Mouse (Mus musculus) left cerebral cortex, postnatal 25 days (tissue): ENCODE data around the gene Bzw1. TPM values are rescaled to one million over a fixed set of nuclear protein-coding genes. Genes with fewer than 3 reads are reported as not detected.
"Not testable (repeated sequence)": the region's sequence is repeated elsewhere in the genome, so short reads cannot be mapped to it uniquely, and the experiment has no call there.

Experiments used
- DNase-seq, 2 experiments: peaks; one replicate each; pipeline ENCODE4 v3.0.0; 2022; ENCODE audit warnings: low spot score in 2 of 2, mixed read lengths in 1 of 2
- intact Hi-C: fragments of 180-260 bp; cut with DNase I; formaldehyde crosslinking; loops from one replicate; pipeline ENCODE4 v1.15.1; 2025
- total RNA-seq, 2 experiments: library from RNA; stranded (reverse); gene quantifications; 2 replicates each; pipeline ENCODE4 v1.2.3; 2021

Bzw1 gene
- 100 to 1,000 TPM; 164 to 173 TPM for total RNA-seq

DNA sequence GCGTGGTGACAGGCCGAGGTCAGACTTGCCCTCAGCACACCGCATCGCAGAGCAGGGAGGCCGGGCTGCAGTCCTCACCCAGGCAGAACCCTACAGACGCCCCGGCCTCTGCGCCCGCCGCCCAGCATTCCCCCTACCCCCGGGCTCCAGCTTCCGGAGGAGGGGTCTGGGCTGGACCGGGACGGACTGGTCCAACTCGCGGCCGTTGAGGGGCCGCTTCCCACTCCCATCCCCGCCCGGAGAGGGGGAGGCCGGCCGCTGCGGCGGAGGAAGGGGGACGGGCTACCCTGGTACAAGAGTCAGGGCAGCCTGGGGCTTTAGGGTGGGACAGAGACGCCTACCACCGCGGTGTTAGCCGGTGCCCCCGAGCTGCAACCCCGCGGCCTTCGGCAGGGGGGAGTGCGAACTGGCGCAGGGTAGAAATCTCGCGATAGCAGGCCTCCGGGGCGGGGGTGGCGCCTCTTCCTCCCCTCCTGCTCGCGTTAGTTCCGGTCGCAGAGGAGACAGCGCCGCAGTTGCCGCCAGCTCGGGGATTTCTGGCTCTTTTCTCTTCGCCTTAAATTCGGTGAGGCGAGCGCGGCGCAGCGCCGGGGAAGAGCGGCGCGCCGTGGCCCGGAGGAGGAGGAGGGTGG, at the start of gene Bzw1:
Bzw1 (plus strand) TSS at position 247 of the 632 bp plus-strand sequence.
- intact Hi-C loops = loop anchor here (2.0 to 10.0 kb wide), 2 partner anchors 52 to 968 kb away; partner anchors contain the start of genes Nif3l1 and Ppil3

GRCm38 (mm10) chr1:58343861-58344260, 48.8 kb upstream of the Bzw1 start:
- intact Hi-C loops = no loop called here
- DNase-seq = no peak

More for the DNA sequence above, at the start of gene Bzw1:
- peak; percentile 90 to 93 for DNase-seq

DNA sequence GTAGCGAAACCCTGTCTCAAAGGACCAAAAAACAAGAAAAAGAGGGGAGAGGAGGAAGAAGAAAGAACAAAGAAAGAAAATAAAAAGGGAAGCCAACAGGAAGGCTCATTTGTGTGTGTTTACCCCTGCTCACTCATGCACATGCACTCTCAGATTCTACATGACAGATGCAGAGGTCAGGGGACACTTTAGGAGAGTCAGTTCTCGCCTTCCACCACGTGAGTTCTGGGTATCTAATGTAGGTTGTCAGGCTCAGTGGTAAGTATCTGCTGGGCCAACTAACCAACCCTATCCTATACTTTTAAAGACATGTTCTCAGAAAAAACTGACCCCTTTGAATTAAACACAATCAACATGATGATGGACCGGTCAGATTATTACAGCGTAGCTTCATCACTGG, 48.1 kb upstream of the Bzw1 start:
- DNase-seq = no peak
- intact Hi-C loops = no loop called here

- DNase-seq = no peak
- intact Hi-C loops = no loop called here
Observed at GRCm38 (mm10) chr1:58346159-58346558, 46.5 kb upstream of the Bzw1 start.

GRCm38 (mm10) chr1:58348712-58349111, 44.0 kb upstream of the Bzw1 start:
- no peak for DNase-seq
- intact Hi-C loops = no loop called here

GRCm38 (mm10) chr1:58353238-58353893, 39.3 kb upstream of the Bzw1 start:
- intact Hi-C loops = no loop called here
- no peak for DNase-seq

DNA sequence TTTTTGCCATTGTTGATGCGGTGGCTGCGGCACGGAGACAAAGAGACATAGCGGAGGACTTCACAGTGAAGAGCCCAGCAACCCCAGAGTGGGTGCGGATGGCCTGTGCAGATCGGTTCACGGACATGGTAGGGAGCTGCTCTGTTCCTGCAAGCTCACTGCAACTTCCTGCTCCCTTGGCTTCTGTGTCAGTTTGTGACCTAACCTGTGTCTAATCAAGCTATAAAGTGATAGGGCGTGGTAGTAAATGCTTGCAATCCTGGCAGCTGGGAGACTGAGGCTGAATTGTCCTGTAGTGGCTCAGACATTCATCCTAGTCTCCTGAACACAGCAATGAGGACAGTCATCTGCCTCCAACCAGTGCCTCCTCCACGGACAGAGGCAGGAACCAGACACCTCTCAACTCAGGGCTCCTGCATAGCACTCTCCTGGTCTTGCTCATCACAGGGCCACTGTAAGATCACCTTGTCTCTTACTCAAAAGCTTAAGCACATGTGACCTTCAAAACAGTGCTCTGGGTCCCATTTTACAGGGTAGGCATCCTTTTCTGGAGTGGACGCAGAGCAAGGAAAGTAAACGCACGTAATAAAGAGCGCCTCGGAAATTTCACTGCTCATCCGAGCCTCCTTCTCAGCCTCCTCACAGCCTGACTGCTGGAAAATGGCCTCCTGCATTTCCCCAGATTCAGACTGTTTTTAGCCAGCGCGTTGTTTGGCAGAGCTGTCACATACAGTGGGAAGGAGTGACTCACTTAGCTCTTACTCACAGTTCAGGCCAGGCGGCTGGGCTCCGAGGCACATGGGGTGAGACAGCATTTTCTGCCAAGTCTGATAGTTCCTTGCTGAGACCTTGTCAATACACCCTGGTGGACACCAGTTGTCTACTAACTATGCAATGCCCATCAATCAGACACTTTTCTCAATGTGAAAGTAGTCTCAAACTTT, 33.5 kb upstream of the Bzw1 start:
- intact Hi-C loops = no loop called here
- DNase-seq = peak; percentile 50 to 93

GRCm38 (mm10) chr1:58362296-58362695, 30.4 kb upstream of the Bzw1 start:
- DNase-seq = no peak
- intact Hi-C loops = no loop called here

- DNase-seq = no peak
- intact Hi-C loops = no loop called here
Observed at GRCm38 (mm10) chr1:58364551-58364950, 28.1 kb upstream of the Bzw1 start.

DNA sequence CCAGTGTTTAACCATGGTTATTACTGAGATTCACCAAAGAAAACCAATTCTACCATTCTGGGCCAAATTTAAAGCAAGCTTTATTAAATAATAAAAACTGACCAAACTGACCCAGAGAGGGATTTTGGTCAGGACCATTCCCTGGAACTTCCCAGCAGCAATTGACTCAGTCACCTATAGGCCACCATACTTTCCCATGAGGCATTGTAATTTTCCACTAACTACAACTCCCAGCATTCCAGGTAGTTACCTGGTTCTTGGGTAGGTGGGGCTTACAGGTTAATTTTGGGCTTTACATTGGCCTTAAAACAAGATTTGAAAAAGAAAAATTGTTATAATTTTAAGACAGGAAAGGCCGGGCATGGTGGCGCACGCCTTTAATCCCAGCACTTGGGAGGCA, 26.9 kb upstream of the Bzw1 start:
- DNase-seq = no peak
- intact Hi-C loops = no loop called here

GRCm38 (mm10) chr1:58366737-58367471, 25.8 kb upstream of the Bzw1 start:
- intact Hi-C loops = no loop called here
- peak in 1 of 2 experiments; percentile 58 for DNase-seq

DNA sequence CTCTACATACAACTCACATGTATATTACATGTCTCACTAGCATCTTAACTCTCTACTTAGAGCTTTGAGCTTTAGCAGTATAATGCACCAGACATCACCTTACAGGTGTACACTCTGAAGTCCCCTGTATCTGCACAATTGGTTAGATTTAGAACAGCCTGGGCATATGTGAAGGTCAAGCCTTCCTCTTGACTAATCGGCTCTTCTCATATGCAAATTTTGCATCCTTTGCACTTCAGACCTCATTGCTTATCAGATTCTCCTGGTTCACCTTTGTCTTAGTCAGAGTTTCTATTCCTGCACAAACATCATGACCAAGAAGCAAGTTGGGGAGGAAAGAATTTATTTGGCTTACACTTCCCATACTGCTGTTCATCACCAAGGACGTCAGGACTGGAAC, 23.0 kb upstream of the Bzw1 start:
- DNase-seq = no peak
- intact Hi-C loops = no loop called here

DNA sequence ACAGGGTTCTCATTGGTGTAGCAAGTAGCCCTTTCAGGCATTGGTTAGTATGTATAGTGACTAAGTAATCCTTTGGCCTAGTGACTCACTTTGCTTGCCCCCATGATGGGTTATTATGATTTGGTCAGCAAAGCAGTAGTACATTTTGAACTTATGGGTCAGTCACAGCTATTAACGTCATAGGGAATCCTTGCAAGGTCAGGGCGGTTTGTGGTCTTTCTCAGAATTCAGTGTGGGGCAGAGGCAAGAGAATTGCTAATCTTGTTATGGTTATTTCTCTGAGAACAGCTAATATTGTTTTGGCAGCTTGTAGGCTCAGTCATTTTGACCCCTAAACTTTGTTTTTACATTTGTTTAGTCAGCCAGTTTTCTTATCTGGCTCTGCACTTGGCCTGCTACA, 18.4 kb upstream of the Bzw1 start:
- DNase-seq, intact Hi-C loops: not testable (repeated sequence)

DNA sequence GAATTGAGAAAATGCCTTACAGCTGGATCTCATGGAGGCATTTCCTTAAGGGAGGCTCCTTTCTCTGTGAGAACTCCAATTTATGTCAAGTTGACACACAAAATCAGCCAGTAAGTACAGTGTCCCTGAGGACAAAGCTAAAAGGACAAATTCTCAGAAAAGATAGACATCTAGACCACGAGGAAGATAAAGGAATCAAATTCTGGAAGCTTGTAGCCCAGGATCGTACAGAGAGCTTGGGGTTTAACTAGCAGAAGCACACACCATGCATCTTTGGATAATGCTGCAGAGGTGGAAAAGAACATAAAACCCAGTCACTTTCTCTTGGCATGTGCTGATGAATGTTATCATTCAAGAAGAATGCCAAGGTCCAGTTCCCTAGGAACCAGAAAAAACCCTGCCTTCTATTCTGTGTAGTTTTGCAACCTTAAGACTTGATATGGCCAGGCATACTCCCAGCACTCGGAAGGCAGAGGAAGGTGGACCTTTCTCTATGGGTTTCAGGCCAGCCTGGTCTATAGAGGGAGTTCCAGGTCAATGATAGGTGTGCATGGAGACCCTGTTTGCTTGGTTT, 17.0 kb upstream of the Bzw1 start:
- intact Hi-C loops = no loop called here
- DNase-seq = no peak

DNA sequence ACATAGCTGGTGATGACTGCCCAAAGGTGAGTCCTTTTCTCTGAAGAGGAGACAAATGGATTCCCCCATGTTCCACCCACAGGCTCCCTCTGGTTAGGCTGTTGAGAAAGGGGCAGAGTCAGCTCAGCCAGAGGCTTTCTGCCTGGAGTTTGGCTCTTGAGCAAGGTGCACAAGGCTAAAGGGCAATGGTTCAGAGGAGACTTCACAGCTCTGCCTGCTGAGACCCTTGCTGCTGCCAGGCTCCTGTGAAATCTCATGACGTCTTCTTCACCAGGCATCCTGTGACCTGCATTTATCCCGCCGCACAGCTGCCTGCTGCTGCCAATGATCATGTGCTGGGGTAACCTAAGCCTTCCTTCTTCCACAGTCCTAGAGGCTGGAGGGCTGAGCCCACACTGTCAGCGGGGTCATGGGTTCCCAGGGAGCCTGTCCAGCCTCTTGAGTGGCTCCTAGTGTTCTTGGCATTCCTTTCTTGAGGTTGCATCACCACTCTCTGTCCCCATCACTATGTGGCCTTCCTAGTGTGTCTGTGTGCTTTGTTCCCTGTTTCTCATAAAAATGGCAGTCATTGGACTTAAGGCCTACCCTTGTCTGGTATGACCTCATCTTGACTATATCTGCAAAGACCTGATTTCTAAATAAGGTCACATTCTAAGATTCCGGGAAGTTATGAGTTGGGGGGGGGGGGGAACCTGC, 10.0 kb upstream of the Bzw1 start:
- intact Hi-C loops = no loop called here
- no peak for DNase-seq

GRCm38 (mm10) chr1:58391421-58392267, 1.1 kb upstream of the Bzw1 start:
- peak in 1 of 2 experiments; percentile 8 for DNase-seq
- intact Hi-C loops = loop anchor here (2.0 to 10.0 kb wide), 2 partner anchors 53 to 967 kb away; partner anchors contain the start of genes Nif3l1 and Ppil3

GRCm38 (mm10) chr1:58392268-58392651, 438 bp upstream of the Bzw1 start:
- DNase-seq = no peak
- intact Hi-C loops = loop anchor here (2.0 to 10.0 kb wide), 2 partner anchors 53 to 967 kb away; partner anchors contain the start of genes Nif3l1 and Ppil3
